Mouse (Mus musculus) heart, adult 18-20 months (tissue): ENCODE data around the gene Rspo1. TPM values are rescaled to one million over a fixed set of nuclear protein-coding genes. Genes with fewer than 3 reads are reported as not detected.
A peak's percentile ranks its signal among the peaks of the same experiment; 100 is the strongest.

ENCODE experiments used
- DNase-seq, 2 experiments: peaks; one replicate each; pipeline ENCODE4 v3.0.0; 2021 to 2022; ENCODE audit warnings: mixed read lengths in 1 of 2
- total RNA-seq, 2 experiments: library from RNA; stranded (reverse); gene quantifications; 2 replicates each; pipeline ENCODE4 v1.2.3; 2021

Gene Rspo1
- total RNA-seq, 2 experiments from 2014 or later, result 3.1 to 4.3 TPM

GRCm38 (mm10) chr4:124972316-124972715 lies 13.9 kb upstream of the Rspo1 start:
- no peak for DNase-seq

GRCm38 (mm10) chr4:124973296-124973695 lies 12.9 kb upstream of the Rspo1 start:
- no peak for DNase-seq

GRCm38 (mm10) chr4:124978201-124978600 lies 8.0 kb upstream of the Rspo1 start:
- no peak for DNase-seq

GRCm38 (mm10) chr4:124983893-124984526 lies 2.2 kb upstream of the Rspo1 start:
- no peak for DNase-seq

- peak; percentile 20 to 37 for DNase-seq
Measured at GRCm38 (mm10) chr4:124984871-124985670, 1.2 kb upstream of the Rspo1 start.

- no peak for DNase-seq
Measured at GRCm38 (mm10) chr4:124986739-124987710, 795 bp downstream of the Rspo1 start.

GRCm38 (mm10) chr4:124987711-124988097 lies 1.5 kb downstream of the Rspo1 start:
- DNase-seq, result no peak

GRCm38 (mm10) chr4:124988382-124988781 lies 2.2 kb downstream of the Rspo1 start:
- no peak for DNase-seq

- no peak for DNase-seq
Measured at GRCm38 (mm10) chr4:124989787-124990253, 3.6 kb downstream of the Rspo1 start.

GRCm38 (mm10) chr4:124990325-124990724 lies 4.1 kb downstream of the Rspo1 start:
- no peak for DNase-seq

GRCm38 (mm10) chr4:124997479-124998147 lies 11.4 kb downstream of the Rspo1 start:
- no peak for DNase-seq

GRCm38 (mm10) chr4:124999548-124999947 lies 13.3 kb downstream of the Rspo1 start:
- DNase-seq, result no peak

- DNase-seq, result no peak
Measured at GRCm38 (mm10) chr4:125002978-125003377, 16.7 kb downstream of the Rspo1 start.

GRCm38 (mm10) chr4:125004886-125005285 lies 18.7 kb downstream of the Rspo1 start:
- no peak for DNase-seq

- DNase-seq, result no peak
Measured at GRCm38 (mm10) chr4:125007460-125007859, 21.2 kb downstream of the Rspo1 start.

GRCm38 (mm10) chr4:125008220-125008619 lies 22.0 kb downstream of the Rspo1 start:
- DNase-seq, result no peak

GRCm38 (mm10) chr4:125008712-125009111 lies 22.5 kb downstream of the Rspo1 start:
- no peak for DNase-seq

- peak; percentile 54 for DNase-seq
Measured at GRCm38 (mm10) chr4:125015806-125016635, 29.8 kb downstream of the Rspo1 start, which contains the start of gene Gnl2. Gene Gnl2, plus strand, starts transcription at chr4:125016585.

- DNase-seq, result peak; percentile 46 to 65
Measured at GRCm38 (mm10) chr4:125017431-125017830, 31.2 kb downstream of the Rspo1 start.

GRCm38 (mm10) chr4:125020780-125021538 lies 34.7 kb downstream of the Rspo1 start:
- DNase-seq, result no peak
